Mouse (Mus musculus): ENCODE measurements around the gene Mul1. TPM values are rescaled to one million over a fixed set of nuclear protein-coding genes. Genes with fewer than 3 reads are reported as not detected.

Gene Mul1
- total and polyA plus RNA-seq, 2 experiments: 17.4 to 28.9 TPM

DNA sequence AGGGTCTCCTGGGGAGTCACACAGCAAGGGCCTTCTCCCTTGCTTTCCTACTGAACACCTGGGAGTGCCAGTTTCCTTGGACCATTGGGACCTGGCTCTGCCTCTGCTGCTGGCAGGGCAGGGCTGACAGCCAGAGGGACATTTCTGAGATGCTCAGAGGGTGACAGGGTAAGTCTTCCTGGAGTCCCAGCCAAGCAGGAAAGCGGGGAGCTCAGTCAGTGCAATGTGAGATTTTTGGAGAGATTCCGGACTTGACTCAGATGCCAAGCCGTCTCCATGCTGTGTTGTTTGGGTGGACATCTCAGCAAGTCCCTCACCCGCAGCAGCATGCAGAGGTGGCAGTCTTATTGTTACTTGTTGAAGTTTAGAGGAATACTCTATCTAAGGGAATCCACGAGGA lies 33.0 kb downstream of the Mul1 start:
- Histone ChIP-seq H3K4me1 (ENCODE audit: control insufficient read depth, insufficient read depth, low read length) (peaks cover 14% of the 10 kb centered on the region), H3K4me3 (ENCODE audit: insufficient read depth, low read depth, low read length) (no peak overlapping the region), H3K79me2 (ENCODE audit: control insufficient read depth, insufficient read depth, low read length) (no peaks in the 10 kb centered on the region), H3K9ac (ENCODE audit: low read depth, low read length) (no peak overlapping the region), H3K27me3 (ENCODE audit: control insufficient read depth, insufficient read depth, low read length) (no peaks in the 10 kb centered on the region), H3K27ac (replicated peaks; ENCODE audit: insufficient read depth, low read depth, low read length) (no peak overlapping the region), H3K36me3 (ENCODE audit: control insufficient read depth, insufficient read depth, low read length) (no peaks in the 10 kb centered on the region)
- 90% methylated on average over 5 of the region's 5 CpGs for WGBS
- TF ChIP-seq POLR2A (IDR thresholded peaks at IDR 0.05; ENCODE audit: extremely low read depth, insufficient read depth, low read length) (no peak), CTCF (IDR thresholded peaks at IDR 0.05; ENCODE audit: low read depth, low read length) (no peak)
- no peak for DNase-seq (ENCODE audit: extremely low read depth, low read depth, low spot score)

DNA sequence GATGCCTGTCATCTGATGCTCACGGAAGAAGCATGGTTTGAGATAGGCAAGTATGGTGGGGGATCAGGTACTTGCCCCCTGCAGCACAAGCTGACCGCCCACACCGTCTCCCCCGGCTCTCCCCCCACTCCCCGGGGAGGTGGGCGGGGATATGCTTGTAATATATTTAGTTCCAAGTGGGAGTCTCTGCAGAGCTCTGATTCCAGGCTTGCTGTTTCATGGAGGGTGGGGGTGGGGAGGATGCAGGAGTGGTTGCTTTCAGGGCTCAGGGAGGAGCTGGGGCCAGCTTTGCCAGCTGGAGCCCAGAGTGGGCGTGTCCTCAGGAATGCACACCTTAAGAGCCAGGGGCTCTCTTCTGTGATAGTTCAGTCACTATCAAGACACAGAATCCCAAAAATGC lies 34.6 kb downstream of the Mul1 start:
- TF ChIP-seq POLR2A (IDR thresholded peaks at IDR 0.05; ENCODE audit: extremely low read depth, insufficient read depth, low read length) (no peak), CTCF (IDR thresholded peaks at IDR 0.05; ENCODE audit: low read depth, low read length) (no peak)
- H3K4me1 ChIP-seq (ENCODE audit: control insufficient read depth, insufficient read depth, low read length): peaks cover 5% of the 10 kb centered on the region
- DNase-seq (ENCODE audit: extremely low read depth, low read depth, low spot score): no peak
- WGBS: 49% methylated on average over 7 of the region's 7 CpGs
- no peaks in the 10 kb centered on the region for H3K79me2 ChIP-seq (ENCODE audit: control insufficient read depth, insufficient read depth, low read length)
- no peak overlapping the region for H3K27ac ChIP-seq (replicated peaks; ENCODE audit: insufficient read depth, low read depth, low read length)
- H3K4me3 ChIP-seq (ENCODE audit: insufficient read depth, low read depth, low read length): no peak overlapping the region
- no peaks in the 10 kb centered on the region for H3K27me3 ChIP-seq (ENCODE audit: control insufficient read depth, insufficient read depth, low read length)
- H3K9ac ChIP-seq (ENCODE audit: low read depth, low read length): no peak overlapping the region
- no peaks in the 10 kb centered on the region for H3K36me3 ChIP-seq (ENCODE audit: control insufficient read depth, insufficient read depth, low read length)

DNA sequence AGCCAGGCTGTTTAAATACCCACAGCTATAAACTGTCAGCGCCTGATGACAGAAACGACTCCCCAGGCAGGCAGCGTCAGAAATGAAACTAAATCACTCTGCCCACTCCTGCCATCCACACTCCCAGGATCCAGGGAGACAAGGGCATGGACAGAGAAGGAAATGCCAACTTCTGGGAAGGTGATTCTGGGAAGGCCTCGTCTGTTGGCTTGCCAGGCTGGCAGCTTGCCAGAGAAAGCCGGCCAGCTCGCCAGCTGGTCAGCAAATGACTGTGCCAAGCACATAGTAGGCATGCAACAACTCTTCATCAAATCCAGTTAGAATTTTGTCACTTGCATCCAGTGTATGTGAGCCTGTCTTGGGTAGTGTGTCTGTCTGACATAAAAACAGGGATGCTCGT lies 36.8 kb downstream of the Mul1 start:
- Histone ChIP-seq H3K27ac (replicated peaks; ENCODE audit: insufficient read depth, low read depth, low read length) (no peak overlapping the region), H3K36me3 (ENCODE audit: control insufficient read depth, insufficient read depth, low read length) (no peaks in the 10 kb centered on the region), H3K4me1 (ENCODE audit: control insufficient read depth, insufficient read depth, low read length) (no peaks in the 10 kb centered on the region), H3K4me3 (ENCODE audit: insufficient read depth, low read depth, low read length) (no peak overlapping the region), H3K27me3 (ENCODE audit: control insufficient read depth, insufficient read depth, low read length) (no peaks in the 10 kb centered on the region), H3K9ac (ENCODE audit: low read depth, low read length) (no peak overlapping the region), H3K79me2 (ENCODE audit: control insufficient read depth, insufficient read depth, low read length) (no peaks in the 10 kb centered on the region)
- TF ChIP-seq POLR2A (IDR thresholded peaks at IDR 0.05; ENCODE audit: extremely low read depth, insufficient read depth, low read length): no peak
- no peak for TF ChIP-seq CTCF (IDR thresholded peaks at IDR 0.05; ENCODE audit: low read depth, low read length)
- DNase-seq (ENCODE audit: extremely low read depth, low read depth, low spot score): no peak
- WGBS: 50% methylated on average over 7 of the region's 7 CpGs

DNA sequence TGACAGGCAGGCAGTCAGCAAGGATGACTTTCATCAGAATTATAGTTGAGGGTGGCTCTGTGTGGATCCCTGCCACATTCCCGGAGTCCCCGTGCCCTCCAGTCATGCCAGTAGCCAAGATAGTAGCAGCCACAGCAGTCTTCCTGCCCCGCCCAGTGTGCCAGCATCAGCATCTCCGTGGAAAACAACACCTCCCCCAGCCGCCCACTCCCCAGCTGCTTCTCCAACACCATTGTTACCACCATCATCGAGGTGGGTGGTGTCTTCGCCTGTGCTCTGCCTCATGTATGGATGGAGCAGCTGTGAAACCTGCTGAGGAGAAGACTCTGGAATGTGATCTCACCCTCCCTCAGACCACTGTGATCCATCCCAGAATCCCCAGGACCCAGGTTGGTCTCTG lies 45.1 kb downstream of the Mul1 start:
- no peak for DNase-seq (ENCODE audit: extremely low read depth, low read depth, low spot score)
- Histone ChIP-seq H3K36me3 (ENCODE audit: control insufficient read depth, insufficient read depth, low read length) (no peaks in the 10 kb centered on the region), H3K79me2 (ENCODE audit: control insufficient read depth, insufficient read depth, low read length) (no peaks in the 10 kb centered on the region), H3K4me1 (ENCODE audit: control insufficient read depth, insufficient read depth, low read length) (no peaks in the 10 kb centered on the region), H3K27me3 (ENCODE audit: control insufficient read depth, insufficient read depth, low read length) (no peaks in the 10 kb centered on the region), H3K27ac (replicated peaks; ENCODE audit: insufficient read depth, low read depth, low read length) (no peak overlapping the region), H3K4me3 (ENCODE audit: insufficient read depth, low read depth, low read length) (no peak overlapping the region), H3K9ac (ENCODE audit: low read depth, low read length) (no peak overlapping the region)
- TF ChIP-seq POLR2A (IDR thresholded peaks at IDR 0.05; ENCODE audit: extremely low read depth, insufficient read depth, low read length) (no peak), CTCF (IDR thresholded peaks at IDR 0.05; ENCODE audit: low read depth, low read length) (no peak)
- 86% methylated on average over 7 of the region's 7 CpGs for WGBS

GRCm38 (mm10) chr4:138480962-138481361 lies 46.5 kb downstream of the Mul1 start:
- TF ChIP-seq POLR2A (IDR thresholded peaks at IDR 0.05; ENCODE audit: extremely low read depth, insufficient read depth, low read length) (no peak), CTCF (IDR thresholded peaks at IDR 0.05; ENCODE audit: low read depth, low read length) (no peak)
- no peak overlapping the region for H3K4me3 ChIP-seq (ENCODE audit: insufficient read depth, low read depth, low read length)
- DNase-seq (ENCODE audit: extremely low read depth, low read depth, low spot score): no peak

DNA sequence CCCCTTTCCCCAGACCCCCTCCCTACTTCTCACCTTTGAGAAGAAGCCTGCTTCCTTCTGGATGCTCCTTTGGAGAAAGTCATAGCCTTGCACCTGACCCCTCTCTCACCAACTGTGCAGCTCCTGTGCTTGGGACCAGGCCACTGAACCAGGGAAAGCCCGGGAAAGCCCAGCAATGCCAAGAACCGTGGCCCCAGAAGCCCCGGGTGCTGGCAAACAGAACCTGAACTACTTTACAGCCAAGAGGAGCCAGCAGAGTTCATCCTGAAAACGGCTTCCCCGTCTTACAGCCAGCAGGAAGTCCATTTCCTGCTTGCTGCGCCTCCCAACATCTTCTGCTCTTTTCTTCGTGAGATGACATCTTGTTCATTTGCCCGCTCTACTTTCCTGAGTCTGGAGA lies 48.2 kb downstream of the Mul1 start:
- Histone ChIP-seq H3K4me1 (ENCODE audit: control insufficient read depth, insufficient read depth, low read length) (no peaks in the 10 kb centered on the region), H3K27me3 (ENCODE audit: control insufficient read depth, insufficient read depth, low read length) (no peaks in the 10 kb centered on the region), H3K27ac (replicated peaks; ENCODE audit: insufficient read depth, low read depth, low read length) (no peak overlapping the region), H3K9ac (ENCODE audit: low read depth, low read length) (no peak overlapping the region), H3K36me3 (ENCODE audit: control insufficient read depth, insufficient read depth, low read length) (no peaks in the 10 kb centered on the region), H3K4me3 (ENCODE audit: insufficient read depth, low read depth, low read length) (no peak overlapping the region), H3K79me2 (ENCODE audit: control insufficient read depth, insufficient read depth, low read length) (no peaks in the 10 kb centered on the region)
- DNase-seq (ENCODE audit: extremely low read depth, low read depth, low spot score): no peak
- no peak for TF ChIP-seq CTCF (IDR thresholded peaks at IDR 0.05; ENCODE audit: low read depth, low read length)
- no peak for TF ChIP-seq POLR2A (IDR thresholded peaks at IDR 0.05; ENCODE audit: extremely low read depth, insufficient read depth, low read length)
- WGBS: 59% methylated on average over 8 of the region's 8 CpGs

More at GRCm38 (mm10) chr4:138480962-138481361, 46.5 kb downstream of the Mul1 start:
- Histone ChIP-seq H3K36me3 (ENCODE audit: control insufficient read depth, insufficient read depth, low read length) (no peaks in the 10 kb centered on the region), H3K27ac (replicated peaks; ENCODE audit: insufficient read depth, low read depth, low read length) (no peak overlapping the region), H3K27me3 (ENCODE audit: control insufficient read depth, insufficient read depth, low read length) (no peaks in the 10 kb centered on the region), H3K9ac (ENCODE audit: low read depth, low read length) (no peak overlapping the region), H3K79me2 (ENCODE audit: control insufficient read depth, insufficient read depth, low read length) (no peaks in the 10 kb centered on the region), H3K4me1 (ENCODE audit: control insufficient read depth, insufficient read depth, low read length) (no peaks in the 10 kb centered on the region)
- 58% methylated on average over 9 of the region's 9 CpGs for WGBS

Data from liver, adult 2 months (tissue).